Mouse (Mus musculus): ENCODE data around the gene Sbsn. TPM values are rescaled to one million over a fixed set of nuclear protein-coding genes. Genes with fewer than 3 reads are reported as not detected.

The Sbsn gene
- polyA plus RNA-seq, 1 experiment from 2014 or later = 1.5 TPM

GRCm38 (mm10) chr7:30777081-30777579, 25.9 kb downstream of the Sbsn start:
- Histone ChIP-seq H3K4me3 (ENCODE audit: inconsistent target) (no peak overlapping the region), H3K36me3 (ENCODE audit: inconsistent target) (no peaks in the 10 kb centered on the region), H3K79me2 (ENCODE audit: inconsistent target) (no peaks in the 10 kb centered on the region), H3K27ac (no peak overlapping the region)
- 81% methylated on average over 7 of the region's 7 CpGs for WGBS (ENCODE audit: missing documents)

- Histone ChIP-seq H3K79me2 (ENCODE audit: inconsistent target) (no peaks in the 10 kb centered on the region), H3K36me3 (ENCODE audit: inconsistent target) (no peaks in the 10 kb centered on the region), H3K27ac (no peak overlapping the region), H3K4me3 (ENCODE audit: inconsistent target) (no peak overlapping the region)
- WGBS (ENCODE audit: missing documents) = 57% methylated on average over 1 of the region's 1 CpGs
Measured at GRCm38 (mm10) chr7:30777911-30778310, 26.6 kb downstream of the Sbsn start.

- Histone ChIP-seq H3K27ac (no peak overlapping the region), H3K36me3 (ENCODE audit: inconsistent target) (no peaks in the 10 kb centered on the region), H3K79me2 (ENCODE audit: inconsistent target) (no peaks in the 10 kb centered on the region), H3K4me3 (ENCODE audit: inconsistent target) (no peak overlapping the region)
- 54% methylated on average over 3 of the region's 4 CpGs for WGBS (ENCODE audit: missing documents)
Measured at GRCm38 (mm10) chr7:30781792-30782191, 30.5 kb downstream of the Sbsn start.

- H3K36me3 ChIP-seq (ENCODE audit: inconsistent target) = no peaks in the 10 kb centered on the region
- H3K4me3 ChIP-seq (ENCODE audit: inconsistent target) = no peak overlapping the region
- no peak overlapping the region for H3K27ac ChIP-seq
- WGBS (ENCODE audit: missing documents) = 88% methylated on average over 3 of the region's 3 CpGs
- no peaks in the 10 kb centered on the region for H3K79me2 ChIP-seq (ENCODE audit: inconsistent target)
Measured at GRCm38 (mm10) chr7:30782658-30783057, 31.4 kb downstream of the Sbsn start.

- Histone ChIP-seq H3K4me3 (ENCODE audit: inconsistent target) (no peak overlapping the region), H3K79me2 (ENCODE audit: inconsistent target) (no peaks in the 10 kb centered on the region), H3K27ac (no peak overlapping the region), H3K36me3 (ENCODE audit: inconsistent target) (no peaks in the 10 kb centered on the region)
- 80% methylated on average over 1 of the region's 1 CpGs for WGBS (ENCODE audit: missing documents)
Measured at GRCm38 (mm10) chr7:30785154-30785553, 33.9 kb downstream of the Sbsn start.

GRCm38 (mm10) chr7:30785721-30786546, 34.7 kb downstream of the Sbsn start:
- no peak overlapping the region for H3K27ac ChIP-seq
- 91% methylated on average over 13 of the region's 13 CpGs for WGBS (ENCODE audit: missing documents)
- H3K79me2 ChIP-seq (ENCODE audit: inconsistent target) = no peaks in the 10 kb centered on the region
- H3K4me3 ChIP-seq (ENCODE audit: inconsistent target) = no peak overlapping the region
- no peaks in the 10 kb centered on the region for H3K36me3 ChIP-seq (ENCODE audit: inconsistent target)

GRCm38 (mm10) chr7:30787377-30788022, 36.2 kb downstream of the Sbsn start, which contains the start of gene Krtdap:
Gene Krtdap (plus strand): TSS chr7:30787896.
- no peak within 1 kb of the TSS for H3K27ac ChIP-seq
- H3K79me2 ChIP-seq (ENCODE audit: inconsistent target) = no peaks in the 10 kb centered on the region
- WGBS (ENCODE audit: missing documents) = 79% methylated on average over 11 of the region's 15 CpGs

GRCm38 (mm10) chr7:30790141-30790540, 38.9 kb downstream of the Sbsn start:
- Histone ChIP-seq H3K27ac (no peak overlapping the region), H3K36me3 (ENCODE audit: inconsistent target) (no peaks in the 10 kb centered on the region), H3K4me3 (ENCODE audit: inconsistent target) (no peak overlapping the region), H3K79me2 (ENCODE audit: inconsistent target) (no peaks in the 10 kb centered on the region)
- WGBS (ENCODE audit: missing documents) = 87% methylated on average over 10 of the region's 10 CpGs

More at GRCm38 (mm10) chr7:30787377-30788022, 36.2 kb downstream of the Sbsn start, which contains the start of gene Krtdap:
- Histone ChIP-seq H3K4me3 (ENCODE audit: inconsistent target) (no peak within 1 kb of the TSS), H3K36me3 (ENCODE audit: inconsistent target) (no peaks in the 10 kb centered on the region)

- Histone ChIP-seq H3K79me2 (ENCODE audit: inconsistent target) (no peaks in the 10 kb centered on the region), H3K36me3 (ENCODE audit: inconsistent target) (no peaks in the 10 kb centered on the region), H3K4me3 (ENCODE audit: inconsistent target) (no peak overlapping the region), H3K27ac (no peak overlapping the region)
- 29% methylated on average over 9 of the region's 9 CpGs for WGBS (ENCODE audit: missing documents)
Measured at GRCm38 (mm10) chr7:30791921-30792320, 40.6 kb downstream of the Sbsn start.

- Histone ChIP-seq H3K4me3 (ENCODE audit: inconsistent target) (no peak overlapping the region), H3K79me2 (ENCODE audit: inconsistent target) (no peaks in the 10 kb centered on the region), H3K36me3 (ENCODE audit: inconsistent target) (no peaks in the 10 kb centered on the region), H3K27ac (no peak overlapping the region; the same call in 1 of the 2 replicates)
Measured at GRCm38 (mm10) chr7:30794921-30795320, 43.6 kb downstream of the Sbsn start.

GRCm38 (mm10) chr7:30796790-30797189, 45.5 kb downstream of the Sbsn start:
- WGBS (ENCODE audit: missing documents) = 86% methylated on average over 1 of the region's 1 CpGs
- Histone ChIP-seq H3K36me3 (ENCODE audit: inconsistent target) (no peaks in the 10 kb centered on the region), H3K4me3 (ENCODE audit: inconsistent target) (no peak overlapping the region), H3K79me2 (ENCODE audit: inconsistent target) (no peaks in the 10 kb centered on the region), H3K27ac (no peak overlapping the region)

GRCm38 (mm10) chr7:30800653-30801052, 49.4 kb downstream of the Sbsn start:
- Histone ChIP-seq H3K79me2 (ENCODE audit: inconsistent target) (no peaks in the 10 kb centered on the region), H3K4me3 (ENCODE audit: inconsistent target) (no peak overlapping the region), H3K27ac (no peak overlapping the region), H3K36me3 (ENCODE audit: inconsistent target) (no peaks in the 10 kb centered on the region)

GRCm38 (mm10) chr7:30803256-30803655, 52.0 kb downstream of the Sbsn start:
- no peaks in the 10 kb centered on the region for H3K79me2 ChIP-seq (ENCODE audit: inconsistent target)
- no peak overlapping the region for H3K4me3 ChIP-seq (ENCODE audit: inconsistent target)
- WGBS (ENCODE audit: missing documents) = 92% methylated on average over 3 of the region's 3 CpGs
- no peak overlapping the region for H3K27ac ChIP-seq
- H3K36me3 ChIP-seq (ENCODE audit: inconsistent target) = no peaks in the 10 kb centered on the region

GRCm38 (mm10) chr7:30804026-30804715, 52.9 kb downstream of the Sbsn start:
- Histone ChIP-seq H3K79me2 (ENCODE audit: inconsistent target) (no peaks in the 10 kb centered on the region), H3K4me3 (ENCODE audit: inconsistent target) (no peak overlapping the region), H3K27ac (no peak overlapping the region), H3K36me3 (ENCODE audit: inconsistent target) (no peaks in the 10 kb centered on the region)
- 77% methylated on average over 9 of the region's 9 CpGs for WGBS (ENCODE audit: missing documents)
